Mouse (Mus musculus) retina, postnatal 7 days (tissue): ENCODE results near the gene 1700007K13Rik.

Experiments
- DNase-seq: peaks from one replicate; pipeline ENCODE4 v3.0.0-alpha.2; 2012; ENCODE audit warnings: low read depth, low spot score

1700007K13Rik gene

DNA sequence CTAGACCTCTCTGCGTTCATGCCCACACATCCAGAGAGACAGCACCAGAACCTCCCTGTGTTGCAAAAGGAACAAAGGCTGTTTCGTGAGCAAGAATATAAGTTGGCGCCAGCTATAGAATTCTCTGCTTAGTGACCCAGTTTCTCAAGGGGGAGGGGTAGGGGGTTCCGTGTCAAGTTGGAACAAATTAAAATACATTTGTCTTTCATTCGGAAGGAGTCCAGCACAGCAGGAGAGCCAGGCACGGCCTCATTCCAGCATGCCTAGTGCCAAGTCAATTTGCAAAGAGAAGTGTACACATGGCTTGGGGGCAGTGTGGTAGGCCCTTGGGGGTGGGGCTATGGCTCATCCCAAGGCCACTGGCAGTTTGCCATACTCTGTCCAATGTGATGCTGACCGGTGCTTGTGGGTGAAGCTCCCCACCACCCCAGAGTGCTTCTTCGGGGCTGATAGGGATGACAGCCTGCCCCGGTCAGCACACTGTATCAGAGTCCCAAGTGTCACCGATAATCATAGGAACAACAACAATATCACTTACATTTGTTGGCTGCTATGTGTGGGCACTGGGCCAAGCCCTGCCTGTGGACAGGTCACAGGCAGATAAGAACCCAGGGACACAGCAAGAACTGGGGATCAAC is 50.6 kb downstream of the 1700007K13Rik start:
- DNase-seq = no peak

- DNase-seq = no peak
These were observed 51.4 kb downstream of the 1700007K13Rik start for GRCm38 (mm10) chr2:28414757-28415137.

GRCm38 (mm10) chr2:28414116-28414756 is 51.9 kb downstream of the 1700007K13Rik start:
- no peak for DNase-seq

DNA sequence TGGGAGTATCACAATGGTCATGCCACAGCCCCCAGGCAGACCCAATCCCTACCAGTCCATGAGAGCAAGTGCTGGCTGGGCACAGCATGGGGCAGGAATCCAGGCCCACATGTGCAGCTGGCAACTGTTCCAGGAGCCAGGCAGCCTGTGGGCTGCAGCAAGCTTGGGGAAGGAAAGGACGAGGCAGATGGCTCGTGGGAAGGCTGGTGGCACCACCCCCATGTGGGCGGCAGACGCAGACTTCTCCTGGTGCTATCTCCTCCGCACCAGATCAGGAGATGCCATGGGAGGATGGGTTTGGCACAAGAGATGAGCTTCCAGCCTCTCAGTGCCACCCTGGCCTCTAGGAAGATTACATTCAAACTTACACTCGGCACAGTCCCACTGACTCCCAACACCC is 53.2 kb downstream of the 1700007K13Rik start:
- no peak for DNase-seq
